Mouse (Mus musculus) 3134 (cell line): ENCODE data around the gene Bnip1.
A peak's percentile ranks its signal among the peaks of the same experiment; 100 is the strongest.

ENCODE experiments used
- DNase-seq: peaks from one replicate; pipeline ENCODE4 v3.0.0-alpha.2; 2011; ENCODE audit warnings: low spot score; ENCODE audit not compliant: insufficient read length; ENCODE audit errors: extremely low read depth

The Bnip1 gene

GRCm38 (mm10) chr17:26839718-26840438, 59.0 kb downstream of the Bnip1 start:
- no peak for DNase-seq

DNA sequence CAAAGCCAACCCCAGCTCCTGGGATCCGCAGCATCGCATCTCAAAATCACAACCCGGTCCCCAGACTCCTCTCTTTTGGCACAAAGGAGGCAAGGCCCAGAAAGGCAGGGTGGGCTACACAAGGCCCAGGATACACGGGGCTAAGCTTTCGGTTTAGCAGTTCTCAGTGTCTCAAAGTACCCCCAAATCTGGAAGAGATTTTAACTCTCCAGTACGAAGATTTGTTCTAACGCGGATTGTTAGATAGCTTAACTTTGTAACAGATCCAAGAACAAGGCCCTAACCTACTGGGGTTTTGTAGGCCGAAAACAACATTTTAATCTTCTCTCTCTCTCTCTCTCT, 59.5 kb downstream of the Bnip1 start:
- no peak for DNase-seq

- DNase-seq: peak; percentile 85
Observed at GRCm38 (mm10) chr17:26840922-26841731, 60.3 kb downstream of the Bnip1 start.

- no peak for DNase-seq
Observed at GRCm38 (mm10) chr17:26841981-26842380, 61.1 kb downstream of the Bnip1 start.
